Mouse (Mus musculus): ENCODE measurements around the gene Zfp964. TPM values are rescaled to one million over a fixed set of nuclear protein-coding genes. Genes with fewer than 3 reads are reported as not detected.
"Not testable (repeated sequence)": the region's sequence is repeated elsewhere in the genome, so short reads cannot be mapped to it uniquely, and the experiment has no call there.

The Zfp964 gene
- polyA plus RNA-seq (2014; fragmentation: Nextera tagmentation; extraction: Ambion mirVana), result 1.4 and 1.6 TPM in 2 replicates

- Histone ChIP-seq H3K4me3 (ENCODE audit: low read depth, low read length) (peak within 1 kb of the TSS; percentile 57), H3K27me3 (replicated peaks; ENCODE audit: control insufficient read depth, insufficient read depth, low read length) (no peaks in the 10 kb centered on the region), H3K4me1 (ENCODE audit: control insufficient read depth, insufficient read depth, low read length) (no peaks in the 10 kb centered on the region), H3K36me3 (ENCODE audit: control insufficient read depth, insufficient read depth, low read length) (no peaks in the 10 kb centered on the region), H3K4me2 (ENCODE audit: low read length) (peak within 1 kb of the TSS; percentile 82), H3K9me3 (replicated peaks; ENCODE audit: control insufficient read depth, low read length) (no peaks in the 10 kb centered on the region), H3K27ac (ENCODE audit: low read depth, low read length) (peak within 1 kb of the TSS; percentile 78), H3K9ac (ENCODE audit: low read length) (peak within 1 kb of the TSS; percentile 71)
- DNase-seq (ENCODE audit: low spot score), result peak; percentile 97
- ATAC-seq, result peak; percentile 100
- under 1% methylated on average over 55 of the region's 55 CpGs for WGBS
These were observed at the start of gene Zfp964 for GRCm38 (mm10) chr8:69654358-69654981. Gene Zfp964, plus strand, starts transcription at chr8:69654479.

DNA sequence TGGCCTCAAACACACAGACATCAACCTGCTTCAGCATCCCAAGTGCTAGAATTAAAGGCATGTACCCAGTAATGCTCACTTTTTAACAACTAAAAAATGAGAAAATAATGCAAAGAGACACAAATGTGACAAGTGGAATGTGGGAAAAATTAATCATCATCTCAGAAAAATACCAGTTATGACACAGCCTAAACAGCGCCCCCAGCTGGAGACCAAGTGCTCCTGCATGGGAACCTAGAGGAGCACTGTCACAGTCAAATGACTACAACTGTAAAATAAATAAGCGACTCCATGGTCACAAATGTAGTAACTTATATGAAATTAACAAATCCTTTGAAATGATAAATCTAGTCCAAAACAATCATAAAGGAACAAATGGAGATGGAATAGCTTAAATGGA lies 39.6 kb upstream of the Zfp964 start:
- peaks cover 78% of the 10 kb centered on the region for H3K36me3 ChIP-seq (ENCODE audit: control insufficient read depth, insufficient read depth, low read length)
- ATAC-seq, result no peak
- no peaks in the 10 kb centered on the region for H3K4me1 ChIP-seq (ENCODE audit: control insufficient read depth, insufficient read depth, low read length)
- no peak overlapping the region for H3K9ac ChIP-seq (ENCODE audit: low read length)
- no peak overlapping the region for H3K27ac ChIP-seq (ENCODE audit: low read depth, low read length)
- no peak for DNase-seq (ENCODE audit: low spot score)
- no peaks in the 10 kb centered on the region for H3K27me3 ChIP-seq (replicated peaks; ENCODE audit: control insufficient read depth, insufficient read depth, low read length)
- no peaks in the 10 kb centered on the region for H3K9me3 ChIP-seq (replicated peaks; ENCODE audit: control insufficient read depth, low read length)
- no peak overlapping the region for H3K4me2 ChIP-seq (ENCODE audit: low read length)
- no peak overlapping the region for H3K4me3 ChIP-seq (ENCODE audit: low read depth, low read length)
- 63% methylated on average over 2 of the region's 2 CpGs for WGBS

DNA sequence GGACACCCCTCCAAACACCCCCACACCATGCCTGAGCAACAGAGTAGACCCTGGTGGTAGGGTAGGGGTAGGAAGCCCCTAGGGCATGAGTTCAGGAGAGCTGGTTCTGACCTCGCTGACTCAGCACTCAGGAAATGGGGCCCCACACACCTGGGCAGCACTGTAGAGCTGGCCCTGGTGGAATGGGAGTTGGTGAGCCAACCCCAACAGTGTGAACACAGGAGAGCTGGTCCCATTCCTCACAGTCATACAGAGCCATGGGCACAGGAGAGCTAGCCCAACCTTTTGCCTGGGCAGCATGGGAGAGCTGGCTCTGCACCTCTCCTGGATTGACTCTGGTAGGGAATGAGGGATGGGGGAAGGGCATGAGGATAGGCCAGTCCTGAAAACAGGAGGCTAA lies 36.2 kb upstream of the Zfp964 start:
- Histone ChIP-seq H3K27me3 (replicated peaks; ENCODE audit: control insufficient read depth, insufficient read depth, low read length) (no peaks in the 10 kb centered on the region), H3K4me2 (ENCODE audit: low read length) (no peak overlapping the region), H3K9ac (ENCODE audit: low read length) (no peak overlapping the region), H3K27ac (ENCODE audit: low read depth, low read length) (no peak overlapping the region), H3K36me3 (ENCODE audit: control insufficient read depth, insufficient read depth, low read length) (peaks cover 47% of the 10 kb centered on the region), H3K4me1 (ENCODE audit: control insufficient read depth, insufficient read depth, low read length) (no peaks in the 10 kb centered on the region), H3K9me3 (replicated peaks; ENCODE audit: control insufficient read depth, low read length) (no peaks in the 10 kb centered on the region), H3K4me3 (ENCODE audit: low read depth, low read length) (no peak overlapping the region)
- WGBS, result 100% methylated on average over 1 of the region's 1 CpGs
- DNase-seq (ENCODE audit: low spot score) (no peak), ATAC-seq (no peak)

DNA sequence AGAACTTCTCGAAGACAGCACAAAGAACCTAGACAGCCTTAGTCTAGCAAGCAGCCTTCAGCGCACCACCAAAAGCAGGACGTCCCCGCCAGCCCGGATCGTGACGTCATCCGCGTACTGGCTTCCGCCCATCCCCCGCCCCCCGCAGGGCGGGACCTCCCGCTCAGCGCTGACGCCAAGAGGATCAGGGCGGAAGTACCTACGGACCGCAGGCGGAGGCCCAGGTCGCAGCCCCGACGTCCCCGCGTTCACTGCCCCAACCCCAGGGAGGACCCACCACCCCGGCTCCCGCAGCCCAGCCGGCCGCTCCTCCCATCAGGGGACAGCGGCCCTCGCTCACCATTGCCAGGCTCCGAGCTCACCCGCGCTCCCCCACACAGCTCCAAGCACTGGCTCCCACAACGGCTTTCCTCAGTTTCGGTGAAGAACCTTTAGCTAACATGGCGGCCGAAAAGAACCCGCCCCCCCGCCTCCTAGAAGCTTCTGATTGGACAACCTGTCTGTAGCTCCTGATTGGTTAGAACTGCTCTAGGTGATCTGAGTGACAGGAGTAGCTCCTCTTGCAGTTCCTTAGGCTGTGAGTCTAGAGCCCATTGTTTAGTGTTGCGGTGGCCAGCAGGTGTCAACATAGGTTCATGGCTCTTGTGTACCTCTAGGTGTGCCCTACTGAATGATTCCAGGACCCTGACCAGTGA lies 29.0 kb upstream of the Zfp964 start, which contains the start of gene Zfp868:
TSS of gene Zfp868 (minus strand) at position 454 of the 695 bp plus-strand sequence.
- Histone ChIP-seq H3K27ac (ENCODE audit: low read depth, low read length) (peak within 1 kb of the TSS; percentile 99), H3K36me3 (ENCODE audit: control insufficient read depth, insufficient read depth, low read length) (no peaks in the 10 kb centered on the region), H3K27me3 (replicated peaks; ENCODE audit: control insufficient read depth, insufficient read depth, low read length) (no peaks in the 10 kb centered on the region), H3K4me1 (ENCODE audit: control insufficient read depth, insufficient read depth, low read length) (peaks cover 7% of the 10 kb centered on the region; the same call in 1 of the 2 replicates), H3K9ac (ENCODE audit: low read length) (peak within 1 kb of the TSS; percentile 88), H3K4me3 (ENCODE audit: low read depth, low read length) (peak within 1 kb of the TSS; percentile 63), H3K9me3 (replicated peaks; ENCODE audit: control insufficient read depth, low read length) (no peaks in the 10 kb centered on the region), H3K4me2 (ENCODE audit: low read length) (peak within 1 kb of the TSS; percentile 64)
- WGBS, result under 1% methylated on average over 41 of the region's 41 CpGs
- DNase-seq (ENCODE audit: low spot score) (peak; percentile 99), ATAC-seq (peak; percentile 99)

GRCm38 (mm10) chr8:69653808-69654357 lies 396 bp upstream of the Zfp964 start:
- H3K27me3 ChIP-seq (replicated peaks; ENCODE audit: control insufficient read depth, insufficient read depth, low read length), result no peaks in the 10 kb centered on the region
- H3K27ac ChIP-seq (ENCODE audit: low read depth, low read length), result no peak overlapping the region
- no peak; the same call in 1 of the 2 replicates for ATAC-seq
- WGBS, result 46% methylated on average over 10 of the region's 10 CpGs
- H3K36me3 ChIP-seq (ENCODE audit: control insufficient read depth, insufficient read depth, low read length), result no peaks in the 10 kb centered on the region
- peak overlapping the region; percentile 82 for H3K4me2 ChIP-seq (ENCODE audit: low read length)
- H3K9me3 ChIP-seq (replicated peaks; ENCODE audit: control insufficient read depth, low read length), result no peaks in the 10 kb centered on the region
- H3K9ac ChIP-seq (ENCODE audit: low read length), result no peak overlapping the region
- peak overlapping the region; percentile 57 for H3K4me3 ChIP-seq (ENCODE audit: low read depth, low read length)
- DNase-seq (ENCODE audit: low spot score), result no peak
- H3K4me1 ChIP-seq (ENCODE audit: control insufficient read depth, insufficient read depth, low read length), result no peaks in the 10 kb centered on the region

GRCm38 (mm10) chr8:69661294-69661693 lies 7.0 kb downstream of the Zfp964 start:
- ATAC-seq (no peak), DNase-seq (ENCODE audit: low spot score) (no peak)
- no peak overlapping the region for H3K27ac ChIP-seq (ENCODE audit: low read depth, low read length)
- H3K27me3 ChIP-seq (replicated peaks; ENCODE audit: control insufficient read depth, insufficient read depth, low read length), result no peaks in the 10 kb centered on the region
- H3K4me1 ChIP-seq (ENCODE audit: control insufficient read depth, insufficient read depth, low read length), result no peaks in the 10 kb centered on the region
- H3K4me2 ChIP-seq (ENCODE audit: low read length), result no peak overlapping the region
- H3K4me3 ChIP-seq (ENCODE audit: low read depth, low read length), result no peak overlapping the region
- 0 out of 2 replicates have a peak, but pooled peaks cover 4% of the 10 kb centered on the region for H3K9me3 ChIP-seq (replicated peaks; ENCODE audit: control insufficient read depth, low read length)
- H3K36me3 ChIP-seq (ENCODE audit: control insufficient read depth, insufficient read depth, low read length), result peaks cover 16% of the 10 kb centered on the region
- no peak overlapping the region for H3K9ac ChIP-seq (ENCODE audit: low read length)

DNA sequence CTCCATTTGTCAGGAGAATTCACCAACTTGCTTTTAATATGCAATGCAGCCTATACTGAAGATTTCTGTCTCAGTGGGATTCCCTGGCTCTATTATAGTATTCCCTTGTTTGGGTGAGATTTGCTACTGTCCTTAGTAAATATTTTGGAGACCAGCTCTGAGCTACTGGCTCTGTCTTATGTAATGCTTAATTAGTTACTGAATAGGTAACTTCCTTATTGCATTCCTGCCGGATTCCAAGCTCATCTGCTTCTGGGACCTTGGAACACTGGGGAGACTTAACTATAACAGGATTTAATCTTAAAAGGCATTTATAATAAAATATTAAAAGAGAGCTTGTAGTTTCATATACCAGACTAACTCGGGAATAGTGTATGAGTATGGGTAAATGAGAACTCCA lies 10.8 kb downstream of the Zfp964 start:
- not testable (repeated sequence) for H3K27me3 ChIP-seq (replicated peaks; ENCODE audit: control insufficient read depth, insufficient read depth, low read length); H3K9me3 ChIP-seq (replicated peaks; ENCODE audit: control insufficient read depth, low read length); H3K27ac ChIP-seq (ENCODE audit: low read depth, low read length); H3K4me2 ChIP-seq (ENCODE audit: low read length); H3K9ac ChIP-seq (ENCODE audit: low read length); DNase-seq (ENCODE audit: low spot score); ATAC-seq; H3K4me3 ChIP-seq (ENCODE audit: low read depth, low read length); H3K4me1 ChIP-seq (ENCODE audit: control insufficient read depth, insufficient read depth, low read length)
- 79% methylated on average over 2 of the region's 2 CpGs for WGBS
- peaks cover 13% of the 10 kb centered on the region for H3K36me3 ChIP-seq (ENCODE audit: control insufficient read depth, insufficient read depth, low read length)

GRCm38 (mm10) chr8:69701810-69702209 lies 47.5 kb downstream of the Zfp964 start:
- Histone ChIP-seq H3K27ac (ENCODE audit: low read depth, low read length) (no peak overlapping the region), H3K9ac (ENCODE audit: low read length) (no peak overlapping the region), H3K4me3 (ENCODE audit: low read depth, low read length) (no peak overlapping the region), H3K4me1 (ENCODE audit: control insufficient read depth, insufficient read depth, low read length) (no peaks in the 10 kb centered on the region), H3K9me3 (replicated peaks; ENCODE audit: control insufficient read depth, low read length) (no peaks in the 10 kb centered on the region), H3K4me2 (ENCODE audit: low read length) (no peak overlapping the region), H3K27me3 (replicated peaks; ENCODE audit: control insufficient read depth, insufficient read depth, low read length) (no peaks in the 10 kb centered on the region), H3K36me3 (ENCODE audit: control insufficient read depth, insufficient read depth, low read length) (peaks cover 44% of the 10 kb centered on the region)
- DNase-seq (ENCODE audit: low spot score), result no peak
- 84% methylated on average over 4 of the region's 6 CpGs for WGBS
- ATAC-seq, result no peak

GRCm38 (mm10) chr8:69710624-69711023 lies 56.3 kb downstream of the Zfp964 start, which contains the start of gene Zfp869:
Gene Zfp869, minus strand, starts transcription at chr8:69710724.
- not testable (repeated sequence) for ATAC-seq; DNase-seq (ENCODE audit: low spot score); H3K27me3 ChIP-seq (replicated peaks; ENCODE audit: control insufficient read depth, insufficient read depth, low read length); H3K4me2 ChIP-seq (ENCODE audit: low read length); H3K9ac ChIP-seq (ENCODE audit: low read length); H3K27ac ChIP-seq (ENCODE audit: low read depth, low read length); H3K4me3 ChIP-seq (ENCODE audit: low read depth, low read length); H3K9me3 ChIP-seq (replicated peaks; ENCODE audit: control insufficient read depth, low read length)
- peaks cover 10% of the 10 kb centered on the region for H3K4me1 ChIP-seq (ENCODE audit: control insufficient read depth, insufficient read depth, low read length)
- 95% methylated on average over 8 of the region's 10 CpGs for WGBS
- peaks cover 62% of the 10 kb centered on the region for H3K36me3 ChIP-seq (ENCODE audit: control insufficient read depth, insufficient read depth, low read length)

All from forebrain, embryonic 14.5 days (tissue).